Mouse (Mus musculus) heart, adult 2 months (tissue): ENCODE measurements at regions not wholly inside any gene's neighbourhood (a gene's known extent, or its start where the extent isn't known, plus 50 kb on each side); places are given as distances from the start of the nearest gene placed in this dataset.

ENCODE experiments used
- CTCF ChIP-seq: fragments of 200-600 bp; IDR thresholded peaks from 2 replicates; pipeline ENCODE4 v1.8.1; 2022; ENCODE audit warnings: antibody characterized with exemption, mild to moderate bottlenecking, moderate library complexity
- POLR2A ChIP-seq: fragments of 200-500 bp; IDR thresholded peaks from 2 replicates; pipeline ENCODE4 v1.6.1; 2011; ENCODE audit warnings: mild to moderate bottlenecking, low read depth, low read length, control low read depth; ENCODE audit not compliant: insufficient read depth

GRCm38 (mm10) chr1:157875006-157875405, 368.5 kb downstream of the Sec16b start:
- TF ChIP-seq POLR2A (no peak), CTCF (no peak)
